Mouse (Mus musculus) heart, postnatal 0 days (tissue): Measurements from ENCODE around the gene Krt15.

Experiments
- CTCF ChIP-seq: IDR thresholded peaks from 2 replicates; pipeline ENCODE4 v1.5.1; 2016; ENCODE audit warnings: antibody characterized with exemption, control low read depth, low read depth
- EP300 ChIP-seq: IDR thresholded peaks from 2 replicates; pipeline ENCODE4 v1.6.1; 2016; ENCODE audit warnings: antibody characterized with exemption, low read depth

- no peak for TF ChIP-seq CTCF
- no peak for TF ChIP-seq EP300
Measured at GRCm38 (mm10) chr11:100096141-100096540, 39.6 kb downstream of the Krt15 start, which contains the start of gene Krt35.
